Mouse (Mus musculus): Measurements from ENCODE around the gene Gm20661. TPM values are rescaled to one million over a fixed set of nuclear protein-coding genes. Genes with fewer than 3 reads are reported as not detected.
A peak's percentile ranks its signal among the peaks of the same experiment; 100 is the strongest.

The Gm20661 gene
- polyA plus RNA-seq, 1 experiment from 2014 or later, result not detected

DNA sequence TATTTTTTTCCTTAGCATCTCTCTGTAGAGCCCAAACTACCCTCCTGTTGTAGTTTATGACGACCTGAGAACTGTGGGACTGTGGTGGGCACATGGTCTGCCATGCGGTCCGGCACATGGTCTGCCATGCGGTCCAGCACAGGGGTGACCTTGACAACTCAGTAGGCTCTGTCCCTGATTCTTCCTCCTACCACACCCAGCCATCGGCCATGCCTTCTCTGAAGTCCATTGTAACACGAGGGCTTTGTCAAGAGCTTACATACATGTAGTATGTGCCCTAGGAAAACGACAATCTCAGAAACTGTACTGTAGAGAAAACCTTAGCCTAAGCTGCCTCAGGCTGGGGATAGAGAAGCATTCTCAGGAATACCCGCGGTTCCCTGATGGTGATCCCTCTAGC, 18.2 kb upstream of the Gm20661 start:
- TF ChIP-seq CTCF (IDR thresholded peaks at IDR 0.05), result no peak
- in situ Hi-C loops (cut with MboI; ENCODE audit: low pct_unique_long_range_greater_than_20kb), result loop anchor here (5.0 kb wide), 2 partner anchors 57 to 93 kb away; partner anchors contain the start of gene Mst1r
- no peak for DNase-seq (ENCODE audit: low read depth, low spot score)
- CTCF ChIA-PET, result interaction anchor here (0.9 to 1.3 kb wide), 2 partner anchors 89 to 102 kb away, joined by 3 read pairs; partner anchors contain the start of gene Amigo3
- POLR2A ChIA-PET, result interaction anchor here (1.5 kb wide), 1 partner anchor 8 kb away, joined by 3 read pairs; no protein-coding TSS in a partner anchor
- ATAC-seq, result no peak
- H3K27me3 ChIP-seq, result no peaks in the 10 kb centered on the region

GRCm38 (mm10) chr9:107966676-107967075, 16.2 kb upstream of the Gm20661 start:
- in situ Hi-C loops (cut with MboI; ENCODE audit: low pct_unique_long_range_greater_than_20kb), result loop anchor here (5.0 kb wide), 1 partner anchor 91 kb away; no protein-coding TSS in a partner anchor
- ChIA-PET CTCF (interaction anchor here (1.1 to 1.4 kb wide), 2 partner anchors 60 to 62 kb away, joined by 3 to 4 read pairs; partner anchors contain the start of gene Mst1r), POLR2A (no interaction called here)
- DNase-seq (ENCODE audit: low read depth, low spot score), result no peak
- no peaks in the 10 kb centered on the region for H3K27me3 ChIP-seq
- ATAC-seq, result no peak
- no peak for TF ChIP-seq CTCF (IDR thresholded peaks at IDR 0.05)

GRCm38 (mm10) chr9:107967437-107967836, 15.4 kb upstream of the Gm20661 start:
- ChIA-PET POLR2A (no interaction called here), CTCF (interaction anchor here (1.1 to 1.4 kb wide), 2 partner anchors 60 to 63 kb away, joined by 3 to 4 read pairs; partner anchors contain the start of gene Mst1r)
- ATAC-seq (no peak), DNase-seq (ENCODE audit: low read depth, low spot score) (no peak)
- H3K27me3 ChIP-seq, result no peaks in the 10 kb centered on the region
- no peak for TF ChIP-seq CTCF (IDR thresholded peaks at IDR 0.05)
- in situ Hi-C loops (cut with MboI; ENCODE audit: low pct_unique_long_range_greater_than_20kb), result loop anchor here (5.0 kb wide), 1 partner anchor 90 kb away; no protein-coding TSS in a partner anchor

DNA sequence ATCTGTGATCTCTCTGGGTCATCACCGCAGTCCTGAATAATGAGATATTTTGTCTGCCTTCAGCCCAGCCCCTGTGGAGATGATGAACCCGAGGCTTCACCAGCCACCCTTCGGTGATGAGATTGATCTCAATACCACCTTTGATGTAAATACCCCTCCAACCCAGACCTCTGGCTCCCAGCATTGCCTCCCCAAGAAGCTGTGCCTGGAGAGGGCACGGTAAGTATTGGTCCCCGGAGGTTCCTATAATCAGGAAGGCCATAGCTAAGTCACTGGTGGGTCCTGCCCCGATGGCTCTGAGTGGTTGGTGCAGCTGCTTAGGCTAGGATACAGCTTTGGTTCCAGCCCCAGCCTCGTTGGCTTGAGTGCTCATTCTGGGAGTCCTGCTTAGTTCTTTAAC, 14.3 kb upstream of the Gm20661 start:
- no peak for DNase-seq (ENCODE audit: low read depth, low spot score)
- in situ Hi-C loops (cut with MboI; ENCODE audit: low pct_unique_long_range_greater_than_20kb), result loop anchor here (5.0 kb wide), 1 partner anchor 89 kb away; no protein-coding TSS in a partner anchor
- no peak for ATAC-seq
- no peak for TF ChIP-seq CTCF (IDR thresholded peaks at IDR 0.05)
- no peaks in the 10 kb centered on the region for H3K27me3 ChIP-seq
- POLR2A ChIA-PET, result no interaction called here
- CTCF ChIA-PET, result interaction anchor here (1.0 kb wide), 1 partner anchor 85 kb away, joined by 3 read pairs; the partner anchor contains the start of gene Amigo3

DNA sequence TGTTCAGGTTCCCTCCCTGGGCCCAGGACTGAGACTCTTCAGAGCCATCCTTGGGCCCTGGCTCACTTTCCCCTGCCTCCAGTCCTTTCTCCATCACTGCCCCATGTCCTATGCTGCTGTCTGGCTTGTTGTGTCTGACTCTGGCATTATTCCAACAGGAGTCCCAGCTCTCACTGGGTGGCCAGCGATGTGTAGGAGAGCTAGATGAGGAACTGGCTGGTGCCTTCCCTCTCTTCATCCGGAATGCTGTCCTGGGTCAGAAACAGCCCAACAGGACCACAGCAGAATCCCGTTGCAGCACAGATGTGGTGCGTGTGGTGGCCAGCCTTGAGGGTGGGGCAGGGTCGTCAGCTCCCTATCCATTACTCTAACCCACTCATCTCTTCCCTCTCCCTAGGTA, 12.5 kb upstream of the Gm20661 start:
- no peak for TF ChIP-seq CTCF (IDR thresholded peaks at IDR 0.05)
- ATAC-seq (no peak), DNase-seq (ENCODE audit: low read depth, low spot score) (no peak)
- no peaks in the 10 kb centered on the region for H3K27me3 ChIP-seq
- CTCF ChIA-PET, result no interaction called here
- POLR2A ChIA-PET, result no interaction called here
- in situ Hi-C loops (cut with MboI; ENCODE audit: low pct_unique_long_range_greater_than_20kb), result no loop called here

DNA sequence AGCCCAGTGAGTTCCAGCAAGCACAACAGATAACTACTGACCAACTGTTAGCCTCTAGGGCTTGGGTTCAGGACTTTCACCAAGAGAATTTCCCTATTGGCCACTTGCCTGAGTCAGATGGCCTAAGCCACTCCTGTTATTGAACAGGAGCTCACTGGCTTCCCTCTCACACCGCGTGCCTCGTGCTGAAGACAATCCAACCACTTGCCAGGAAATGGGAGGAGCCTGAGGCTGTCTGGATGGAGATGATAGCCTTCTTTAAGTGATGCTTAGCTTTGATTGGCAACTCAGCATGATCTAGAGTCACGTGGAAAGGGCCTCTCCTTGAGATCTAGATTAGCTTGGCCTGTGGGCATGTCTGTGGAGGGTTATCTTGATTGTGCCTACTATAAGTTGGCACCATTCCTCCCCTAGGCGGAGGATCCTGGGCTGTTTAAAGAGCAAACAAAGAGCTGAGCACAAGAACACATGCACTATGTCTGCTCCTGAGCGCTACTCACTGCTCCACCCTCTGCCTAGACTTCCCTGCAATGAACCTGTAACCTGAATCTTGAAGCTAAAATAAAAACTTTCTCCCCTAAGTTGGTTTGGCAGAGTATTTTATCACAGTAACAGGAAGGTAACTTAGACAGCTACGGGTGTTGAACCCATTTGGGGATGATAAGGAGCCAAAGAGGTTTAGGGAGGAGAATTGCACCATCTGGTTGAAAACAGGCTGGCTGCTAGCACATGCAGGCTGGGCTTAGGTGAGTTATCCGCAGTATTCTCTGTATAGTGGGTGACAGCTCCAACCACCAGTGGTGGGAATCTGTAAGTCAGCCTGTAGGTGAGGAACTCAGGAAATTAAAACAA, 10.9 kb upstream of the Gm20661 start:
- no peak for ATAC-seq

GRCm38 (mm10) chr9:107974491-107975171, 8.2 kb upstream of the Gm20661 start:
- ChIA-PET POLR2A (interaction anchor here (0.7 kb wide), 2 partner anchors 9 to 228 kb away, joined by 9 to 12 read pairs; no protein-coding TSS in a partner anchor), CTCF (interaction anchor here (0.7 to 2.5 kb wide), 4 partner anchors 8 to 12 kb away, joined by 3 to 12 read pairs (median 3); partner anchors contain the start of genes Gm20661 and Inka1)

More for the DNA sequence above, 10.9 kb upstream of the Gm20661 start:
- ChIA-PET POLR2A (interaction anchor here (0.5 to 1.3 kb wide), 3 partner anchors 8 to 141 kb away, joined by 3 read pairs; no protein-coding TSS in a partner anchor), CTCF (interaction anchor here (1.0 to 1.2 kb wide), 2 partner anchors 15 to 68 kb away, joined by 3 read pairs; no protein-coding TSS in a partner anchor)
- no peak for DNase-seq (ENCODE audit: low read depth, low spot score)
- in situ Hi-C loops (cut with MboI; ENCODE audit: low pct_unique_long_range_greater_than_20kb), result no loop called here
- no peak for TF ChIP-seq CTCF (IDR thresholded peaks at IDR 0.05)
- no peaks in the 10 kb centered on the region for H3K27me3 ChIP-seq

GRCm38 (mm10) chr9:107975399-107976386, 7.2 kb upstream of the Gm20661 start, which contains the start of gene Uba7:
TSS of gene Uba7 (plus strand) at chr9:107975505.
- in situ Hi-C loops (cut with MboI; ENCODE audit: low pct_unique_long_range_greater_than_20kb), result no loop called here
- ATAC-seq (peak; percentile 73), DNase-seq (ENCODE audit: low read depth, low spot score) (no peak)
- ChIA-PET POLR2A (interaction anchor here (1.0 to 1.6 kb wide), 2 partner anchors 8 to 27 kb away, joined by 3 to 4 read pairs; partner anchors contain the start of gene Ip6k1), CTCF (interaction anchor here (0.9 to 2.5 kb wide), 5 partner anchors 10 to 77 kb away, joined by 3 to 12 read pairs (median 5); partner anchors contain the start of genes Amigo3 and Inka1)
- no peak for TF ChIP-seq CTCF (IDR thresholded peaks at IDR 0.05)
- no peaks in the 10 kb centered on the region for H3K27me3 ChIP-seq

More at GRCm38 (mm10) chr9:107974491-107975171, 8.2 kb upstream of the Gm20661 start:
- no peak for TF ChIP-seq CTCF (IDR thresholded peaks at IDR 0.05)
- no peak for DNase-seq (ENCODE audit: low read depth, low spot score)
- in situ Hi-C loops (cut with MboI; ENCODE audit: low pct_unique_long_range_greater_than_20kb), result no loop called here
- ATAC-seq, result no peak
- no peaks in the 10 kb centered on the region for H3K27me3 ChIP-seq

- DNase-seq (ENCODE audit: low read depth, low spot score) (no peak), ATAC-seq (no peak)
- ChIA-PET POLR2A (no interaction called here), CTCF (no interaction called here)
- in situ Hi-C loops (cut with MboI; ENCODE audit: low pct_unique_long_range_greater_than_20kb), result no loop called here
- TF ChIP-seq CTCF (IDR thresholded peaks at IDR 0.05), result no peak
- H3K27me3 ChIP-seq, result no peaks in the 10 kb centered on the region
Observed at GRCm38 (mm10) chr9:107978815-107979214, 4.0 kb upstream of the Gm20661 start.
